Mouse (Mus musculus) embryonic fibroblast, embryonic 13.5 days (primary cell): ENCODE measurements around the gene AI597479.

Source experiments
- CTCF ChIP-seq: IDR thresholded peaks from 2 replicates; pipeline ENCODE4 v1.5.1; 2011; ENCODE audit warnings: mild to moderate bottlenecking, control low read depth, low read length, moderate library complexity, borderline replicate concordance; ENCODE audit not compliant: insufficient read depth
- POLR2A ChIP-seq: IDR thresholded peaks from 2 replicates; pipeline ENCODE4 v1.6.1; 2011; ENCODE audit warnings: low read depth, mild to moderate bottlenecking, control low read depth, low read length, moderate library complexity

- TF ChIP-seq CTCF (no peak), POLR2A (no peak)
These were observed 38.8 kb downstream of the AI597479 start for GRCm38 (mm10) chr1:43137334-43137733.
